Mouse (Mus musculus): ENCODE data around the gene Xpot.

Gene Xpot

DNA sequence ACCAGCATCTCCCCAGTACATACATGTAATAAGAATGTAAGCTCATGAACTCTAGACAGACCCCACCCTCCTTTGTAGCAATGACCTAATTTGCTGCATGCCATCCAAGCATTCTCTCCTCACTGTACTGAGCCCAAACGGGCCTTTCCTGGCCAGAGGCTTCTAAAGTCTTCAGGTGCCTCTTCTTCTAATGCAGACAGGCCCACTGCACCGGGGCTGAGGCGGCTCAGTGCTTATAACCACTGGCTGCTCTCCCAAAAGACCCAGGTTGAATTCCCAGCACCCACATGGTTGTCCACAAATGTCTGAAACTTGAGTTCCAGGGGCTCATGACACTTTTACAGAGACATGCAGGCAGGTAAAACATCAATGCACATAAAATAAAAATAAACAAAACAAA lies 55.1 kb downstream of the Xpot start:
- no peak for DNase-seq

DNA sequence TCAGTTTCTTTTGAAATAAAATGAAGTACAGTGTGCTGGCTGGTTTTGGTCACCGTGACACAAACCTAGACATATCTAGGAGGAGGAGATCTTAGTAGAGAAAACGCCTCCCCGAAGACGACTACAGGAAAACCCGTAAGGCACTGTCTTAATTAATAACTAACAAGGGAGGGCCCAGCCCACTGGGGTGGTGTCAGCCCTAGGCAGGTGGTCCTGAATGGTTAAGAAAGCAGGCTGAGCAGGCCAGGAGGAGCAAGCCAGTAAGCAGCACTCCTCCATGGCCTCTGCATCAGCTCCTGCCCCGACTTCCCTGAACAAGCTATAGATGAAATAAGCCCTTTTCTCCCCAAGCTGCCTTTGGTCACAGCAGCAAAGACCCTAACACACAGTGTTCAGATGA lies 56.3 kb downstream of the Xpot start:
- DNase-seq: no peak

GRCm38 (mm10) chr10:121569001-121569589 lies 57.0 kb downstream of the Xpot start:
- no peak for DNase-seq

DNA sequence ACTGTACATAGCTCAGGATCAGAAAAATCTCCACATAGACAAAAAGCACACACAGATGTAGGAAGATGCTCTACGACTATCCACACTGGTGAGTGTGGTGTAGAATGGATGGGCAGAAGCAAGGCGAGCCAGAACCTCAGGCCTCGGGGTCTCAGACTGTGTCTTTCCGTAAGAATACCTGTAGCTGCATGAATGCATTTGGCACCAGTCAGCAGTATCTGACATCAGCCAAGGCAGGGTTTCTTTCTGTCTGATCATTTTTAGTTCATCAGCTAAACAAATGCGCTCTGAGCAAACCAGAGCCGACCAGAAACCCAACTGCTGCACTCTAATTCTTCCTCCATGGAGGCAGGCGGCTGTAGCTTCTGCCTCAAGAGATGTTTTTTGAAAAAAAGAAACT lies 57.6 kb downstream of the Xpot start:
- no peak for DNase-seq

GRCm38 (mm10) chr10:121568026-121568425 lies 58.1 kb downstream of the Xpot start:
- no peak for DNase-seq

DNA sequence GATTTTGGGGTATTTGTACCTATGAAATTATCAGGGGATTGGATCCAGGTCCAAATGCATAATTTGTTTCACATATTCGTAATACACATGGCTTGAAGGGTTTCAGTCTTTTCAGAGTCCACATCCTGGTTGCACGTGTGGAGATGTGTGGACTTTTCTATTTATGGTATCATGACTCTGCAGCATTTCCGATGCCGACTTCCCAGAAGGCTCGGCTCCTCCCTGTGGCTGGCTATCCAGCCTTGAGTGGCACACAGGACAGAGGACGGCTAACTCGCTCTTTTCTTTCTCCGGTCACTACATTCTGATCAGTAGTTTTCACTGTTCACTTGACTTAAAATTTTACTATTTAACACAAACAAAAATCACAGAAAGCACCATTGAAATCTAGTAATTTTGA lies 61.7 kb downstream of the Xpot start:
- DNase-seq: no peak

GRCm38 (mm10) chr10:121558231-121558630 lies 67.9 kb downstream of the Xpot start:
- no peak for DNase-seq

DNA sequence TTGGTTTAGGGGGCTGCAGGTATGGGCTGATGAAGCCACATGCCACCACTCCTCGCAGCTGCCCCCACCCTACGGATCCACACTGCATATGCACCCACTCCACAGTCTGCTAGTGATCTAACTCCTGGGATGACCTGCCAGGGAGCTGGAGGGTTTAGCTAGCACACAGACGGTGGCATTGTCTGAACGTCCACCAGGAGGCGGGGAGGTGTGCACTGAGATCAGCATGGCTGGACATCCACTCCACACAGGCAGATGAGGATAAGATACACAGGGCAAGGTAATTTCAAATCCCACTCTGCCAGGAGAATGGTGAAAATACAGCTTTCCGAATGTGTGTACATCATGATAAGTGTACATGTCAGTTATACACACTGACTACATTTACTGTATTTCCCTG lies 69.9 kb downstream of the Xpot start:
- DNase-seq: no peak

DNA sequence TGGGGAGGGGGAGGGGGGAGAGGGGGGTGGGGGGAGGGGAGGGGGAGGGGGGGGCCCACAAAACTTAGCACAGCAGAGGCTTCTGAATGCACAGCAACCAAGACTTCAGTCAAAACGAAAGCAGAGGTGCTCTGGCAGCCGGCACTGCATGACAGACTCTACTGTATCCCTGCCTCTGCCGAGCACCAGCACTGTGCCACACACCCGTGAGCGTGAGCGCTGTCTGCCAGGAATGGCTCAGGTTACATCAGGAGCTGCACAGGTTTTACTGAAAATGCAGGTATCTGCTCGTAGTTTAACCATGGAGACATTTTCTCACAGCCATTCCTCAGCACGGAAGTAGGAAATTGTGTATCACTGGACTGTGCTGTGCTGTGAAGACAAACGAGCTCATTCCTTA lies 75.8 kb downstream of the Xpot start:
- DNase-seq: no peak

DNA sequence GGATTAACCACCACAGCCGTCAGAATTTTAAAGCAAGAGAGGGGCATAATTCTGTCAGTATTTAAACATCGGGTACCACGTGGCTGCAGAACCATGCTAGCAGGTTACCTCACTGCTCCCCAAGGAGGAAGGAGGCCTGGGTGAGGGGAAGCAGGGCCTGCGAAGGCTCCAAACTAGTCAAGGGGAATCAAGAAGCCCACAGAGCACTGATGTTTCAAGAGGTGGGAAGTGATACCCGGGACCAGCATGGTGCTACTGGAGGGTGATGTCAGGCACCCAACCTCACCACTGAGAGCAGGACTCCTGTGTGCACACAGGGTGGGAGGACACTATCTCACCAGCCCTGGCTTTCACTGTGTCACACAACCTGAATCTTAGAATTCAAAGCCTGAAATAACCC lies 76.5 kb downstream of the Xpot start:
- no peak for DNase-seq

GRCm38 (mm10) chr10:121547162-121547561 lies 79.0 kb downstream of the Xpot start:
- no peak for DNase-seq

DNA sequence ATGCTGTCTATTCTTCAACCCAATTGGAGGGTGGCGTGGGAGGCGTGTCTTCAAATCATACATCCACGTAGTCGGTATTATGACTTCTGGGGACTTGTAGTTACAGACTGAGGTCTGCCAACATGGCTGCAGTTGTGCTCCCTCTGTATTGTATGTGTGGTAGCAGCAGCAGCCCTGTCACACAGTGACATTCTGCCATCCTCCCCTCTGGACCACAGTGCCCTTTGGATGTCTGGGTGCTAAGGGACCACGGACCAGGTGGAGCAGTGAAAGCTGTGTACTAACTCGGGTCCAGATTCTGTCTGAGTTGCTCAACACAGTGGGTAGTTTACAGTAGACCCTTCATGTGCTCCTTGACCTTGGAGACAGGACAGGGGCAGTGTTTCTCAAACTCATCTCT lies 82.6 kb downstream of the Xpot start:
- DNase-seq: no peak

DNA sequence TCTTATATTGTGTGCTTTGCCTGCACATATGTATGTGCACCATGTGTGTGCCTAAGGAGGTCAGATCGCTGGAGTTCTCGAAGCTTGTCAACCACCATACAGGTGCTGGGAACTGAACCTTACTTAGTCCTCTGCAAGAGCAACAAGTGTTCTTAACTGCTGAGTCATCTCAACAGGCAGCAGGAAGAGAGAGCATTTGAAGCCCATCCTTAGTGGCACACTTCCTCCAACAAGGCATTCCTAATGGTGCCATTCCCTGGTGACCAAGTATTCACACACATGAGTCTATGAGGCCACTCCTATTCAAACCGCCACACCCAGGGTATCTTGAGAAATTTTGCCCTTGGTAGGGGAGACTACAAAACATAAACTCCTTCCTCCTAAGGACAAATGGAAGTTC lies 84.0 kb downstream of the Xpot start:
- DNase-seq: no peak
